Mouse (Mus musculus) hematopoietic stem cell, adult 5-6 weeks (primary cell): ENCODE data around the gene Retreg3. TPM values are rescaled to one million over a fixed set of nuclear protein-coding genes. Genes with fewer than 3 reads are reported as not detected.

Source experiments
- ATAC-seq, 2 experiments: fragments of 125-278 bp in 1 of 2; replicated peaks in 1 of 2; 2 replicates each; pipeline ENCODE4 v1.8.0; 2016 to 2017; ENCODE audit warnings: inconsistent platforms in 2 of 2, mild to moderate bottlenecking in 2 of 2, moderate number of reproducible peaks in 2 of 2, low read depth in 1 of 2, moderate TSS enrichment in 1 of 2; ENCODE audit not compliant: low FRiP score in 2 of 2, poor library complexity in 2 of 2, severe bottlenecking in 2 of 2, insufficient read depth in 1 of 2, low TSS enrichment in 1 of 2
- total RNA-seq: library from RNA; stranded (forward); fragments of 172-1452, 232-1000 nt; gene quantifications from 2 replicates; pipeline ENCODE4 v1.2.3, GENCODE M21; 2017

Gene Retreg3
- total RNA-seq, 1 experiment from 2014 or later: 30.9 TPM

DNA sequence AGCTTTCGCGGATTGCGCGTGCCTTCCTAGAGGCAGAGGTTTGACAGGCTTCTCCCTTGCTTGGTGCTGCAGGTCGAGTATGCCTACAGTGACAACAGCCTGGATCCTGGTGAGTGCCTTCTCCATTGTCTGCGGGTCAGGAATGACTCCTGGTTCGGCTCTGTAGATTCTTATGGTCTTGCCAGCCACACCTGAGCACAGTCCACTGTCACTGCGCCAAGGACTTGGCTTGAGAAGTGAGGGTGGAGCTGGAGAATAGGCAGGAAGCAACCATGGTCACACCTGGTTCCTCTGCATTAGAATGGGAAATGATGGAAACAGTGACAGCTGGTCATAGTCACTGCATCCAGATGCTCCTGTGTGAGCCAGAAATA, 32.0 kb downstream of the Retreg3 start:
- no peak for ATAC-seq

DNA sequence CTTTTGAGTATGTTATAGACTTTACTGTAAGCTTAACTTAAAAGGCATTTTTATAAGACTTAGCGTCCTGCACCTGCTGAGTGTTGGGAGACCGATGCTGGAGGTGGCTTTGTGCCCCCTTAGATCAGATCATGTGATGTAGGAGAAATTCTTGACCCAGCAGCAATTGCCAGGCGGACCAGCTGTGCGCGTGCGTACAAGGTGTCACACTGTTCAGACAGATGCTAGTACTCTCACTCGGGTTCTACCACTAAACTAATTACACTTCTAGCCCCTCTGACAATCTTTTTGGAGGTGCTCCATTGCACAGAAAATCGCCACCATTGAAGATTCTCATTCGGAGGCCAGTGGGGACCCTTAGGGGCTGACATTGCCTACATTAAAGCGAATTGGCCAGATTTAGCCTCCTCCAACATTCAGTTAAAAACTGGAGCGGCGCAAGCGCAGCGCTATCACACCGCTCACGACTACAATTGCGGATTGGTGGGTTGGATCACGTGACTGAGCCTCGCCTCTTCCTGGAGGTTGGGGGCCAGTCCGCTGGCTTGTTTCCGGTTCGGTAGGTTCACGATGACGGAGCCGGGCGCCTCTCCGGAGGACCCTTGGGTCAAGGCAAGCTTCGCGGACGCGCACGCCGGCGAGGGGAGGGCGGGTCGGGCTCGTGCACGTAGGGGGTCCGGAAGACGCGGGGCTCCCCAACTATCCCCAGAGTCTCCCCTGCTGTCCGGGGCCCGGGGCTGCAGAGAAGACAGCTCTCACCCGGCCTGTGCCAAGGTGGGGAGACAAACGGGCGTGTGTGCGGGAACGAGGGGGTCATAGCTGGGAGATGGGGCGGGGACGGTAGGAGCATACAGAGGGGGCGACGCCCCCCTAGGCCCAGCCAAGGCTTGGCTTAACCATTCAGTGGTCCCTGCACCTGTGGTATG, 32.7 kb downstream of the Retreg3 start, which contains the start of gene Mlx:
Gene Mlx (plus strand): TSS at position 522 of the 926 bp plus-strand sequence.
- peak; percentile 70 to 78 for ATAC-seq

DNA sequence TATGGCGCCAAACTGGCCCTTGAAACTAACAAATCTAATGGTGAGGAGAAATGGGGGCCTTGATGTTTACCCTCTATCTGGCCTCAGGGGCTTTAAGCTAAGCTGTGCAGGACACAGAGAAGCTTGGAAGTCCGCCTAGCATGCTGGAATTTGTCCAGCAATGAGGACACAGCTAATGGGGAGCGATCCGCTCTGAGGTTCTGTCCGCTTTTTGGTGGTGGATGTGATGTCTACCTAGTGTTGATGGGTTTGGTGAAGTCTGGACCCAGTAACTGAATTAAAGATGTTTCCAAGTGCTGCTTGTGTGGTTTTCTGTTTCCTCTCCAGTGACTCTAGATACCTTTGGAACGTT, 33.4 kb downstream of the Retreg3 start:
- ATAC-seq: no peak

DNA sequence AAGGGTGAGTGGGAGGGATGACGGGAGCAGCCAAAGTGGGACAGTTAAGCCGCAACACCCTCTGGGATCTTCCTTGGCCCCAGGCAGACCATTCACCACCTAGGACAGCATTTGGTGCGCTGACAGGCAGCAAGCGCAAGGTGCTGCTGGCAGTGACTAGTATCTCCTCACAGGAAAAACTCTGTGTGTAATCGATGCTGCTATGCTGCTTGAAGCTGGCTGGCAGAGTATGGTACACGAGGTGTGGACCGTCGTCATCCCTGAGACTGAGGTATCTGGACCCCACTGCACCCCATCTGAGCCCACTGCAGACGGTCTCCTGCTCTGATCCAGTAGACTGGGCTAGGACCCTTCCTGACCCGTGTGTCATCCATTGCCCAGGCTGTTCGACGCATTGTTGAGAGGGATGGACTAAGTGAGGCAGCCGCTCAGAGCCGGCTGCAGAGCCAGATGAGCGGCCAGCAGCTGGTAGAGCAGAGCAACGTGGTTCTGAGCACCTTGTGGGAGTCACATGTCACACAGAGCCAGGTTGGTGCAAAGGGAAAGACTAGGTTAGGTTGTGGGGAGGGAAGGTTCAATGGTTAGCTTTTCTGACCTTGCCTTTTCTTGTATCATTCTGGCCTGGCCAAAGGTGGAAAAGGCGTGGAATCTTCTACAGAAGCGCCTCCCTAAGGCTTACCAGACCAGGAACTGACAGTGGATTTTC, 33.9 kb downstream of the Retreg3 start:
- no peak for ATAC-seq

DNA sequence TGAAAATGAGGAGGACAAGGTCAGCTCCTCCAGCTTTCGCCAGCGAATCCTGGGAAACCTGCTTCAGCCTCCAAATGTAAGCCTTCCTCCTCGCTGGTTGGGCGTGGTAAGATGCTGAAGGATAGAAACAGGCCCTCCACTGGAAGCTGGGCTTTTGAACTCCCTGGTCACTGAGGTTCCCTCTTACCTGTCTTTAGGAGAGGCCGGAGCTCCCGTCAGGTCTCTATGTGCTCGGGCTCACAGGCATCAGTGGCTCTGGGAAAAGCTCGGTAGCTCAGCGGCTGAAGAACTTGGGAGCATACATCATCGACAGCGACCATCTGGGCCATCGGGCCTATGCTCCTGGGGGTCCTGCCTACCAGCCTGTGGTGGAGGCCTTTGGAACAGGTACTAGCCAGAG, 34.9 kb downstream of the Retreg3 start:
- ATAC-seq: no peak

DNA sequence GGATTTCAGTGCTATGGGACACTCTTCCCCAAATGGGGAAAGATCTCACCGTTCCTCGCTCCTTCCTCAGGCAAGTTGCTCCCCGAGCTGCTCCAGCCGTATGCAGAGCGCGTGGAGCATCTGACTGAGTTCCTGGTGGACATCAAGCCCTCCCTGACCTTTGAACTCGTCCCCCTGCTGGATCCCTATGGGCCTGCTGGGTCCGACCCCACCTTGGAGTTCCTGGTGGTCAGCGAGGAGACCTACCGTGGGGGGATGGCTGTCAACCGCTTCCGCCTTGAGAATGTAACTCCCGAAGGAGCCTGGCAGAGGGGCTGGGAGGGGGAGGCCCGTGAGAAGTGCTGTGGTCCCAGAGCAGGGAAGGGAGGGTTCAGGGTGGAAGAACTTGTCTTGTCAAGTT, 35.4 kb downstream of the Retreg3 start:
- no peak for ATAC-seq

DNA sequence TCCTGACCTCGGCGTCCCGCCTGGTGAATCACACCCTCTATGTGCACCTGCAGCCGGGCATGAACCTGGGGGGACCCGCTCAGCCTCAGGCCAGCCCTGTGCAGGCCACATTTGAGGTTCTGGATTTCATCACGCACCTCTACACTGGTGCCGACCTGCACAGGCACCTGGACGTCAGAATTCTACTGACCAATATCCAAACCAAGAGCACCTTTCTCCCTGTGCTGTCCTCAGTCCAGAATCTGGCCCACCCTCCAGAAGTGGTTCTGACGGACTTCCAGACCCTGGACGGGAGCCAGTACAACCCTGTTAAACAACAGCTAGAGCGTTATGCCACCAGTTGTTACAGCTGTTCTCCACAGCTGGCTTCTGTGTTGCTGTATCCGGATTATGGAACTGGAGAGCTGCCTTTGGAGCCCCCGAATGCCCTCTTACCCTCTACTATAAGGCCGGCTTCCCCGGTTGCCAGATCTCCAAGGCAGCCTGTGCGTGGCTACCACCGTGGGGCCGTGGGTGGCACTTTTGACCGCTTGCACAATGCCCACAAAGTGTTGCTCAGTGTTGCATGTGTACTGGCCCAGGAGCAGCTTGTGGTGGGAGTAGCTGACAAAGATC, 36.5 kb downstream of the Retreg3 start:
- no peak for ATAC-seq

DNA sequence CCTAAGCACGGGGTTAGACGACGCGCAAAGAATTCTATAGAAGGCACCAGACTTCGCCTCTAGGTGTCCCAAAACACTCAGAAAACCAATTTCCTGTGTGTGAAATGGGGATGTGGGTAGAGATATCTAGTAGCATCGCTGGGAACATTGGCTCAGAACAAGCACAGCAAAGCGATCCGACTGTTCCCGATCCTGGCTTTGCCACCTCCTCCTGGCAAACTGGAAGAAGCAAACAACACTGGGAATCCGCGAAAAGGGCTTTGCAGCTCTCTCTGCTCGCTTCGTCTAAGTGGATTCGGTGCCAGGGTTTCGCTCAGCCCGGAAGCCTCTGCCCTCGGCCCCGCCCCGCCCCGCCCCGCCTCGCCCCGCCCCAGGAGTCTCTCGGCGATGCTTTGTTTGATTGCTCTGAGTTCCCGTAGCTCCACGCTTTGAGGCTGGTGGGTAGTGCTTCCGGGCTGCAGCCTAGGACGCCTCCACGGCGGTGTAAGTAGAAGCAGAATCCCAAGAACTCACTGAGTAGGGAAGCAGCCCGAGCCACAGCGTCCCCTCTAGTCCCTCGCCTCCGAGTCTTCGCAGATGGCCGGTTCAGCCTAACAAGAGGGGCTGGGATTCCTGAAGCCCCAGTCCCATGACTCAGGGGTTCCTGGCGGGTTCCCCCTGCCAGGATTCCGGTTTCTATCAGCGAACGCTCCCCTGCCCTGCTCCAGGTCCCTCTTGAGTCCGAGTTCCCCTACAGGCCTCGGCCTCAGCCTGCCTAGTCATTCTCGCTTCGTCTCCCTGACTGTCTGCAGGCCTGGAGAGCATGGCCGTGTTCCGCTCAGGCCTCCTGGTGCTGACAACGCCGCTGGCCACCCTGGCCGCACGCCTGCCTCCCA, 37.2 kb downstream of the Retreg3 start, which contains the start of gene Coasy:
Gene Coasy (plus strand): TSS at position 358 of the 875 bp plus-strand sequence.
- peak; percentile 61 to 70 for ATAC-seq

DNA sequence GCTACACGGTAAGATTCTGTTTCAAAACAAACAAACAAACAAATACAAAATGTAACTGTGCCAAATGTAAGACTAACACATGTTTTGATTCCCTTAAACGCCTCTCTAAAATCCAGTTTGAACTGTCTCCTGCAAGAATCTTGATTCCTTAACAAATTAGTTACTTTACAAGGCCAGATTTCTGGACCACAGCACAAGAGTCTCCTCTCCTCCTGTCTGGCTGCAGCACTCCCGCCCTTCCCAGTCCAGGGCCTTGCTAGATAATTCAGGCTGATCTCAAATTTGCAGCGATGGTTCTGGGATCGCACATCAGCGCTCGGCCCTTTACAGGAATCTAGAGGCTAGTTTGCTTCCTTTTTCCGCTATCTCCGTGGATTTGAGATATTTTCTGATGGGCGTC, 38.0 kb downstream of the Retreg3 start:
- no peak for ATAC-seq

DNA sequence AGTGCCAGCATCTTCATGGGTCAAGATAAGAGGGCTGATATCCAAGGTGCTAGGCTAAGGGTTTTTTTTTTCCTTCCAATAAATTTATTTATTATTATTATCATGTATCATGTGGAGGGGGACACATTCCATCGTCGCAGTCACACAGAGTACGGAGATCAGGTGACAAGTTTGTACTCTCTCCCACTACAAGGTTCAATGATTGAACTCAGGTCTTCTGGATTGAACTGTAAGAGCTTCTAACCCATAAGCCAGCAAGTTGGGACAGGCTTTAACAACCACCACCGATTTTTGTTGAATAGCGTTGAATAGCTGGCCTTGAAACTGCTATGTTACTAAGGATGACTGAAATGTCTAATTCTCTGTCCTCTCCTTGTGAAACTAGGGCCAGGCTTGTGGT, 39.3 kb downstream of the Retreg3 start:
- ATAC-seq: no peak

DNA sequence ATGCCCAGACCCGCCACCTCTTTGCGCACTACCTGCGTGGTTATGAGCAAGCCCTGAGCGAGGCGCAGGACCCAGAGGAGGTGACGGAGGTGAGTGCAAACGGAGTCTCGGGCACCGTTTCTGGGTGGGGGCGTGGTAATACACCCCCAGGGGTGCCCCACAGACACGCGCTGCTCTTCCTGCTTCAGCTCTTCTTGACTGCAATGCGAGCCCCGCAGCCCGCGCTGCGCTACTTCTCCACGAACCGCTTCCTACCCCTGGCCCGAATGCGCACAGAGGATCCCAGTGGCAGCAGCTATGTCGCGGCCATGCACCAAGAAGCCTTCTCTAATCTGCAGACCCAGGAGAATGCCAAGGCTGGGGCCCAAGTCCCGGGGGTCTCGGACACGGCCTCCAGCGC, 39.9 kb downstream of the Retreg3 start:
- ATAC-seq: peak; percentile 1 to 6; a peak in 1 of 4 replicates

DNA sequence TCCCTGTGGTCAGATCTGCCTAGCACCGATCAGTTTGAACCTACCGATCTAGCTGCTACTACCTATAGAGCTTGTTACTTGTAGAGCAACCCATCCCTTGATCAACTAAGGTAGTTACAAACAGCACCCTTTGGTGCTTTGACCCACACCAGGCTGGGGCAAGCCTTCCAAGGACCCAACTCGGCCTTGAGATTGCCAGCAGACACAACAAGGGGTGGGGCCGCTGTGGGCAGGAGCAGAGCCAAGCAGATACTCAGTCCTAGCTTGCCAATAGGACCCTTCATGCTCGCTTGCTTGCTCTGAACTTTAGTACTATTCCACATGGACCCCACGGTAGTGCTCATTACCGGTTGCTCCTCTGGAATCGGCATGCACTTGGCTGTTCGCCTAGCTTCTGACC, 41.6 kb downstream of the Retreg3 start, which contains the start of gene Hsd17b1:
Gene Hsd17b1 (plus strand): TSS at position 291 of the 400 bp plus-strand sequence.
- no peak for ATAC-seq

DNA sequence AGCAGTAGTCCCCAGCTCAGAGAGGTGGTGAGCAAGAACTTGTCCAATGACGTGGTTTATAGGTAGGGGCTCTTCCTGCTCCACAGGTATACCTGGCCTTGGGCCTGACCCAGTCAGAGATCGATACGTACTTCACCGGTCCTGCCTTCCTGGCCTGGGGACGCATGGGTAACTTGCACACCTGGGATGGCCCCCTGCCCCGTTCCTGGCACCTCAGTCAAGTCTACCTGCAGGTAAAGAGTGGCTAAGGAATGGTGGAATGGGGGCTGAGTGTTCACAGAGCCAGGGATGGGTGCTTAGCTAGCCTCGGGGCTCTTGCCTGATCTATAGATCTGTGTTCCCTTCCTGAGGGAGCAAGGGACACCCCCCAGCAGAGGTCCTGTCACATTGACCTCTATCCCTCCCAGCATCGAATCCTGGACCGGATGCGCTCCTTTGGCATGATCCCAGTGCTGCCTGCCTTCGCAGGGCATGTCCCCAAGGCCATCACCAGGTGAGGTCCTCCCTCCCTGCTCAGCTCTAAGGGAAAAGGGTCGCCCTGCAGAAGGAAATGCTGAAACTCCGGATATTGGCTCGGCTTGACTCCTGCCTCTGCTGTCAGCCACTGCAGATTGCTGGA, 47.8 kb downstream of the Retreg3 start:
- no peak for ATAC-seq

DNA sequence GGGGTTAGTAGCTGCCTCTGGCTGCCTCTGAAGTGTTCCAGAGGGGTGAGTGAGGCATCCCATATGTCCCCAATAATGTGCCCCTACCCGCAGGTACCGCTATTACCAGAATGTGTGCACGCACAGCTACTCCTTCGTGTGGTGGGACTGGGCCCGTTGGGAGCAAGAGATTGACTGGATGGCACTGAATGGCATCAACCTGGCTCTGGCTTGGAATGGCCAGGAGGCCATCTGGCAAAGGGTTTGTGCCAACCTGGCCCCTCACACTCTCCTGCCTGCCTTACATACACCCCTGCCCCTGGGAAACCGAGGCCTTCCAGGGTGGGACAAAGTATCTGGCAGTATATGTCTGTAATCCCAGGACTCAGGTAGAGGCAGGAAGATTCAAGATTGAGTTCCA, 48.7 kb downstream of the Retreg3 start:
- no peak for ATAC-seq

DNA sequence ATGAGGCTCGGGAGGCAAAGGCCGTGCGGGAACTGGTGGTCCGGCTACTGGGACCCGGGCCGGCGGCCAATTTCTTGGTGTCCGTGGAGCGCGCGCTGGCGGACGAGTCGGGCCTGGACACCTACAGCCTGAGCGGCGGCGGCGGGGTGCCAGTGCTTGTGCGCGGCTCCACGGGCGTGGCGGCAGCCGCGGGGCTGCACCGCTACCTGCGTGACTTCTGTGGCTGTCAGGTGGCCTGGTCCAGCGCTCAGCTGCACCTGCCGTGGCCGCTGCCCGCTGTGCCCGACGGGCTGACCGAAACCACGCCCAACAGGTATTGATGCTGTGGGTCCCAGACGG, 49.5 kb downstream of the Retreg3 start:
- ATAC-seq: peak in 1 of 2 experiments; percentile 8; a peak in 1 of 4 replicates

DNA sequence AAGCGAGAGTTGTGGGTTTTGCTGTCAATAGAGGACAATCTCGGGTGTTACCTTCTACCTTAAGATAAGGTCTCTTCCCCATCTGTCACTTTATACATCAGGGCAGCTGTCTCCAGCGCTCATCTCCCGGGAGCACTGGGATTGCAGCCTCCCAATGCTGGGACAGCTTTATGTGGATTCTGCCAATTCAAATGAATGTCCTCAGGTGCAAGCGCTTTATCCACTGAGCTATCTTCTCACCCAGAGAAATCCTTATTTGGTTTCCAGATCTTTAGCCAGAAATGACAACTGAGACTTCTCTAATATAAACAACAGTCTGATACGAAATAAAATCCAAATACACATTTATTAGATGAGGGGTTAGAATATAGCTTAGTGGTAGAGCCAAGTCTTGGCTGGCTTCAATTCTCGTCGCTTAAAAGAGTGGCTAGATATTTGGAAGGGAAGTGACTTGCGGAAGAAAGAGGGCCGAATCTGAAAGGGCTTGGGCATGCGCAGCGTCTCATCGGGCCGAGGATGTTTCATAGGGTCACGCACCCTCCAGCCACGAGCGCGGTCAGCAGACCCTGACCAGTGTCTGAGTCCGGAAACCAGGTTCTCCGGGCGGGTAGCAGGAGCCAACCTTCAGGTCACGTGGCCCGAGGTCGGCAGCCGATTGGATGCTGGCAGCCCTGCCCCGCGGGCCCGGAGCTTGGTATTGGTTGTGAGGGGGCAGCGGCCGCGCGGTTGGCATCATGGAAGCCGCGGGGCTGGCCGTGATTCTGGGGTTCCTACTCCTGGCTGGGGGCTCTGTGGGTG, 50.1 kb downstream of the Retreg3 start, which contains the start of gene Naglu:
Gene Naglu (plus strand): TSS at position 622 of the 798 bp plus-strand sequence.
- peak; percentile 79 to 85 for ATAC-seq
